Mouse (Mus musculus): ENCODE measurements around the gene Pitx1. TPM values are rescaled to one million over a fixed set of nuclear protein-coding genes. Genes with fewer than 3 reads are reported as not detected.
A peak's percentile ranks its signal among the peaks of the same experiment; 100 is the strongest.

Pitx1 gene
- total and polyA plus RNA-seq, 2 experiments = not detected

DNA sequence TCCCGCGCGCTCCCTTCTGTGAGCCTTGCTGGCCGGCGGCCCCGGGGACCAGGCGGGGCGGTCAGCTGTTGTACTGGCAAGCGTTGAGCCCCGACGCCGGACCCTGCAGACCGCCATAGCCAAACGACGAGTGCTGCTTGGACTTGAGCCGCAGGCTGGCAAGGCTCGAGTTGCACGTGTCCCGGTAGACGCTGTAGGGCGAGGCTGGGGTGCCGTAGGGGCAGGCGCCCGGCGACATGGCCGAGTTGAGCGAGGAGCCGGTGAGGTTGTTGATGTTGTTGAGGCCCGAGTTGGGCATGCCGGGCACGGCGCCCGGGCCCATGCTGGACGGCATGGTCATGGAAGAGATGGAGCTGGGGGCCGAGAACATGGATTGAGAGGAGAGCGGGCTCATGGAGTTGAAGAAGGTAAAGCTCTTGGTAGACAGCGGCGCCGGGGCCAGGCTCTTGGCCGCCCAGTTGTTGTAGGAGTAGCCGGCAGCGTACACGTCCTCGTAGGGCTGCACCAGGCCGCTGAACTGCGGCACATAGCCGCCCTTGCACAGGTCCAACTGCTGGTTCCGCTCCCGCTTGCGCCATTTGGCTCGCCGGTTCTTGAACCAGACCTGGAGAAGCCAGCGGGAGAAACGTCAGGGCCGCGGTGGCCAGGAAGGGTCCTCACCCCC, 9.9 kb downstream of the Pitx1 start:
- H3K4me3 ChIP-seq (ENCODE audit: insufficient read depth, low read depth, low read length) = no peak overlapping the region
- H3K27ac ChIP-seq (replicated peaks; ENCODE audit: insufficient read depth, low read depth, low read length) = no peak overlapping the region
- H3K27me3 ChIP-seq (ENCODE audit: control insufficient read depth, insufficient read depth, low read length) = peaks cover 47% of the 10 kb centered on the region
- H3K9ac ChIP-seq (ENCODE audit: low read depth, low read length) = no peak overlapping the region
- DNase-seq (ENCODE audit: extremely low read depth, low read depth, low spot score) = no peak
- no peaks in the 10 kb centered on the region for H3K79me2 ChIP-seq (ENCODE audit: control insufficient read depth, insufficient read depth, low read length)
- no peaks in the 10 kb centered on the region for H3K36me3 ChIP-seq (ENCODE audit: control insufficient read depth, insufficient read depth, low read length)
- WGBS = 5% methylated on average over 56 of the region's 56 CpGs
- peaks cover 3% of the 10 kb centered on the region; the same call in 1 of the 2 replicates for H3K4me1 ChIP-seq (ENCODE audit: control insufficient read depth, insufficient read depth, low read length)
- TF ChIP-seq POLR2A (IDR thresholded peaks at IDR 0.05; ENCODE audit: extremely low read depth, insufficient read depth, low read length) (no peak), CTCF (IDR thresholded peaks at IDR 0.05; ENCODE audit: low read depth, low read length) (no peak)

- no peaks in the 10 kb centered on the region for H3K79me2 ChIP-seq (ENCODE audit: control insufficient read depth, insufficient read depth, low read length)
- 7% methylated on average over 32 of the region's 32 CpGs for WGBS
- no peak overlapping the region for H3K4me3 ChIP-seq (ENCODE audit: insufficient read depth, low read depth, low read length)
- TF ChIP-seq POLR2A (IDR thresholded peaks at IDR 0.05; ENCODE audit: extremely low read depth, insufficient read depth, low read length) = no peak
- no peak for TF ChIP-seq CTCF (IDR thresholded peaks at IDR 0.05; ENCODE audit: low read depth, low read length)
- no peak overlapping the region for H3K9ac ChIP-seq (ENCODE audit: low read depth, low read length)
- peaks cover 3% of the 10 kb centered on the region; the same call in 1 of the 2 replicates for H3K4me1 ChIP-seq (ENCODE audit: control insufficient read depth, insufficient read depth, low read length)
- no peaks in the 10 kb centered on the region for H3K36me3 ChIP-seq (ENCODE audit: control insufficient read depth, insufficient read depth, low read length)
- no peak for DNase-seq (ENCODE audit: extremely low read depth, low read depth, low spot score)
- H3K27me3 ChIP-seq (ENCODE audit: control insufficient read depth, insufficient read depth, low read length) = peaks cover 39% of the 10 kb centered on the region
- no peak overlapping the region for H3K27ac ChIP-seq (replicated peaks; ENCODE audit: insufficient read depth, low read depth, low read length)
These were observed 10.7 kb downstream of the Pitx1 start for GRCm38 (mm10) chr13:55825245-55825681.

DNA sequence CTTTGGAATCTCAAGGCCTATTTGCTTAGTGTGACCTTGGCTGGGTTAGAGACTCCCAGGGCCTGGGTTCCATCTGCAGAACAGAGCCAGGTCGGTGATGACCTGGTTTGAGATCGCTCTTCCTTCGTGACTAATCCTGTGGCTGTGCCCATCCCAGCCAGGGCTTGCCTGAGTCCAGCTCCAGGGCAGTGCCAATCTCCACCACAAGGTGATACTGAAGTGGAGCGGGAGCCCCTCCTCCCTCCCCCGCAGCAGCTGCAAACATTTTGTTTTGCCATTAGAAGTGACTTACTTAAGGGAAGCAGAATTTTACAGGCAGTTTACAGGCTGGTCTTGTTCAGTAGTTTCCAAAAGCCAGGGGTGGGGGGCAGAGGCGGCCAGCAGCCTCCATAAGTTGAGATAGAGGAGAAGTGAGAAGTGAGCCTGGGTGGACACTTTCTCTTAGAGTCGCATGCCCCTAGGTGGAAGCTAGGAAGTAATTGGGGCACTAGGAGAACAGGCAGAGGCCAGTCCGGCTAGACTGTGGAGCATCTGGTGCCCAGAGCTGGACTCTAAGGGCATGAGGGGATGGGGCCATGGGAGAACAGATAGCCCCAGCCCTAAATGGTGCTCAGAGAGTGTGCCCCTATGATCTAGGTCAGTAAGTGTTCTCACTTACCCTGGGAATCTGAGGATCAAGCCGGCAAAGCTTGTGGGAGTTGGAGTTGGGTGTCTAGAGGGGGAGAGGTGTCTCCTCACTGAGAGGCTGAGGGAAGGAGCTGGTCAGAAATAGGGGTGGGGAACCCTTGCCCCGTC, 11.6 kb downstream of the Pitx1 start:
- H3K27me3 ChIP-seq (ENCODE audit: control insufficient read depth, insufficient read depth, low read length) = peaks cover 38% of the 10 kb centered on the region
- WGBS = 27% methylated on average over 10 of the region's 10 CpGs
- no peak for DNase-seq (ENCODE audit: extremely low read depth, low read depth, low spot score)

GRCm38 (mm10) chr13:55822499-55822898, 13.5 kb downstream of the Pitx1 start:
- no peaks in the 10 kb centered on the region for H3K36me3 ChIP-seq (ENCODE audit: control insufficient read depth, insufficient read depth, low read length)
- H3K27me3 ChIP-seq (ENCODE audit: control insufficient read depth, insufficient read depth, low read length) = peaks cover 25% of the 10 kb centered on the region
- no peak overlapping the region for H3K4me3 ChIP-seq (ENCODE audit: insufficient read depth, low read depth, low read length)
- H3K4me1 ChIP-seq (ENCODE audit: control insufficient read depth, insufficient read depth, low read length) = no peaks in the 10 kb centered on the region; the same call in 1 of the 2 replicates
- TF ChIP-seq POLR2A (IDR thresholded peaks at IDR 0.05; ENCODE audit: extremely low read depth, insufficient read depth, low read length) (no peak), CTCF (IDR thresholded peaks at IDR 0.05; ENCODE audit: low read depth, low read length) (no peak)
- no peak overlapping the region for H3K27ac ChIP-seq (replicated peaks; ENCODE audit: insufficient read depth, low read depth, low read length)
- no peaks in the 10 kb centered on the region for H3K79me2 ChIP-seq (ENCODE audit: control insufficient read depth, insufficient read depth, low read length)
- WGBS = 51% methylated on average over 5 of the region's 5 CpGs
- no peak overlapping the region for H3K9ac ChIP-seq (ENCODE audit: low read depth, low read length)
- DNase-seq (ENCODE audit: extremely low read depth, low read depth, low spot score) = no peak

More for the DNA sequence above, 11.6 kb downstream of the Pitx1 start:
- TF ChIP-seq CTCF (IDR thresholded peaks at IDR 0.05; ENCODE audit: low read depth, low read length) (0 out of 2 replicates have a peak, but pooled peaks have one; percentile 5), POLR2A (IDR thresholded peaks at IDR 0.05; ENCODE audit: extremely low read depth, insufficient read depth, low read length) (no peak)
- Histone ChIP-seq H3K27ac (replicated peaks; ENCODE audit: insufficient read depth, low read depth, low read length) (no peak overlapping the region), H3K9ac (ENCODE audit: low read depth, low read length) (no peak overlapping the region), H3K36me3 (ENCODE audit: control insufficient read depth, insufficient read depth, low read length) (no peaks in the 10 kb centered on the region), H3K79me2 (ENCODE audit: control insufficient read depth, insufficient read depth, low read length) (no peaks in the 10 kb centered on the region), H3K4me1 (ENCODE audit: control insufficient read depth, insufficient read depth, low read length) (peaks cover 3% of the 10 kb centered on the region; the same call in 1 of the 2 replicates), H3K4me3 (ENCODE audit: insufficient read depth, low read depth, low read length) (no peak overlapping the region)

- TF ChIP-seq POLR2A (IDR thresholded peaks at IDR 0.05; ENCODE audit: extremely low read depth, insufficient read depth, low read length) (no peak), CTCF (IDR thresholded peaks at IDR 0.05; ENCODE audit: low read depth, low read length) (no peak)
- no peaks in the 10 kb centered on the region for H3K79me2 ChIP-seq (ENCODE audit: control insufficient read depth, insufficient read depth, low read length)
- peaks cover 16% of the 10 kb centered on the region for H3K4me1 ChIP-seq (ENCODE audit: control insufficient read depth, insufficient read depth, low read length)
- DNase-seq (ENCODE audit: extremely low read depth, low read depth, low spot score) = peak; percentile 62
- H3K4me3 ChIP-seq (ENCODE audit: insufficient read depth, low read depth, low read length) = no peak overlapping the region
- H3K36me3 ChIP-seq (ENCODE audit: control insufficient read depth, insufficient read depth, low read length) = no peaks in the 10 kb centered on the region
- H3K27me3 ChIP-seq (ENCODE audit: control insufficient read depth, insufficient read depth, low read length) = no peaks in the 10 kb centered on the region
- WGBS = 57% methylated on average over 6 of the region's 6 CpGs
- no peak overlapping the region for H3K27ac ChIP-seq (replicated peaks; ENCODE audit: insufficient read depth, low read depth, low read length)
- no peak overlapping the region for H3K9ac ChIP-seq (ENCODE audit: low read depth, low read length)
These were observed 21.2 kb downstream of the Pitx1 start for GRCm38 (mm10) chr13:55814834-55815233.
